Mouse (Mus musculus) cerebellum, adult 9-10 months (tissue): ENCODE data around the gene Hps4.
A peak's percentile ranks its signal among the peaks of the same experiment; 100 is the strongest.

Experiments
- DNase-seq: peaks from one replicate; pipeline ENCODE4 v3.0.0; 2022

Hps4 gene

GRCm38 (mm10) chr5:112324637-112325545 lies 18.0 kb upstream of the Hps4 start:
- no peak for DNase-seq

- peak; percentile 94 for DNase-seq
These were observed 17.1 kb upstream of the Hps4 start, which contains the start of gene Tfip11 for GRCm38 (mm10) chr5:112325546-112326445. Gene Tfip11, plus strand, starts transcription at chr5:112326358.

GRCm38 (mm10) chr5:112326446-112327009 lies 16.4 kb upstream of the Hps4 start:
- DNase-seq: no peak

GRCm38 (mm10) chr5:112327854-112328253 lies 15.0 kb upstream of the Hps4 start:
- no peak for DNase-seq

- DNase-seq: no peak
These were observed 12.9 kb upstream of the Hps4 start for GRCm38 (mm10) chr5:112329805-112330564.

- peak; percentile 60 for DNase-seq
These were observed 7.4 kb upstream of the Hps4 start for GRCm38 (mm10) chr5:112335473-112335872.

GRCm38 (mm10) chr5:112337004-112337403 lies 5.9 kb upstream of the Hps4 start:
- no peak for DNase-seq

- DNase-seq: no peak
These were observed 3.7 kb upstream of the Hps4 start for GRCm38 (mm10) chr5:112339215-112339614.

GRCm38 (mm10) chr5:112343205-112343595 lies 317 bp downstream of the Hps4 start:
- DNase-seq: no peak

- DNase-seq: no peak
These were observed 1.4 kb downstream of the Hps4 start for GRCm38 (mm10) chr5:112344092-112344960.

GRCm38 (mm10) chr5:112346211-112346965 lies 3.5 kb downstream of the Hps4 start:
- DNase-seq: no peak

- no peak for DNase-seq
These were observed 6.3 kb downstream of the Hps4 start for GRCm38 (mm10) chr5:112349169-112349568.

- DNase-seq: no peak
These were observed 12.6 kb downstream of the Hps4 start for GRCm38 (mm10) chr5:112355493-112355892.

GRCm38 (mm10) chr5:112355910-112356309 lies 13.0 kb downstream of the Hps4 start, which contains the start of gene Gm6583:
Gene Gm6583, minus strand, starts transcription at chr5:112356033.
- DNase-seq: no peak

- DNase-seq: no peak
These were observed 13.4 kb downstream of the Hps4 start for GRCm38 (mm10) chr5:112356322-112356721.

- DNase-seq: no peak
These were observed 16.6 kb downstream of the Hps4 start for GRCm38 (mm10) chr5:112359520-112359919.

GRCm38 (mm10) chr5:112360077-112360476 lies 17.2 kb downstream of the Hps4 start:
- no peak for DNase-seq

- DNase-seq: no peak
These were observed 21.4 kb downstream of the Hps4 start for GRCm38 (mm10) chr5:112364184-112364797.

- no peak for DNase-seq
These were observed 24.0 kb downstream of the Hps4 start for GRCm38 (mm10) chr5:112366879-112367278.

GRCm38 (mm10) chr5:112367338-112367737 lies 24.5 kb downstream of the Hps4 start:
- DNase-seq: no peak
